Mouse (Mus musculus): ENCODE measurements around the gene Scrn3.

DNA sequence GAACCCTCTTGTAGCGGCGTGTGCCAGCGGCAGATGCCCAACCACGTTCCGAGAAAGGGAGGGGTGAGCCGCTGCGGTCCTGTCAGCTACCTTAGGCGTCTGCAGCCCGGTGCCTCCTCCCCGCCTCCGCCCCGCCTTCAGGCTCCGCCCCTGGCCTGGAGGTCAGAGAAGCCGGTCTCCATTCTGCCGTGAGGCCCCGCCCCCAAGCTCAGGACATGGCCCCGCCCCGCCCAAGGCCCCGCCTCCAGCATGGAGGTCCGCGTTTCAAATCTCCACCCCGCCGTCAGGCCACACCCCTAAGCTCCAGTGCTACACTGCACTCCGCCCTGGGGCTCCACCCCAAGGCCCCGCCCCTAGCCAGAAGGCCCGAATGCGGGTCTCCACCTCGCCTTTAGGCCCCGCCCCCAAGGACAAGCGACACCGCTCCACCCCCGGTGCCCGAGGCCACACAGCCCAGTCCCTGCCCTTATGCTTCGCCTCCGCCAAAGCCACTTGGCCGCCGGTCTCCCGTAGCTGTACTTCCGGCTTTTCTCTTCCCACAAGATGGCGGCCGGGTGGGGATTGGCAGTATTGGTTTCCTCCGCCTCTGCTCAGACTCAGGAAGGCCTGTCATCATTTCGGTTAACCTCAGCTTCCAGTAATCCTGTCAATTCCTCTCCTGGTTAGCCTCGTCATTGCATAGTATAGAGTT, 74.1 kb downstream of the Scrn3 start, which contains the start of gene Gpr155:
- no peak for TF ChIP-seq CTCF (IDR thresholded peaks at IDR 0.05; ENCODE audit: low read depth)
- peak; percentile 32; the same call in 1 of the 2 replicates for TF ChIP-seq EP300 (IDR thresholded peaks at IDR 0.05; ENCODE audit: low read depth)

Data from liver, postnatal 0 days (tissue).